Mouse (Mus musculus): ENCODE data around the gene Tmem158.

DNA sequence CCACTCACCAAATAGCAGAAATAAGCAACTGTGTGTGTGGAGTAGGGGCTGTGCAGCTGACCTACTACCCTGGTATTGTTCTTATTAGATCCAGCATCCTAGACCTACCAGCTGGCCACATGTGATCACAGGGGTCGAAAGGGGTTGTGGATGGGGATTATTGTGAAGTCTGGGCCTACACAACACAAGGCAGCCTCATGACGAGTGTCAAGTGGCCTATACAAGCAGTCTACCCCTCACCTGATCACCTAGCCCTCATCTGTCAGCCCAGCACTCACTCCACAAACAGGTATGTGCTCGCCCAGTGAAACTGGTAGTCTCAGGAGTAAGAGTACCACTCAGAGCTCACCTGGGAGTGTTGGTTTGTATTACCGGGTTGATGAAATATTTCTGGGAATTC, 15.4 kb downstream of the Tmem158 start:
- TF ChIP-seq POLR2A (IDR thresholded peaks at IDR 0.05; ENCODE audit: borderline replicate concordance, insufficient read depth, low read length) (no peak), CTCF (IDR thresholded peaks at IDR 0.05; ENCODE audit: borderline replicate concordance, insufficient read depth, low read depth, low read length) (no peak)

All from cerebellum, adult 2 months (tissue).